ENCODE assay signal across 7 mouse cellular contexts in genomic region chr2:6257146-6257545, GRCm38 (mm10). TPM values are rescaled to one million over a fixed set of nuclear protein-coding genes. Genes with fewer than 3 reads are reported as not detected.
A peak's percentile ranks its signal among the peaks of the same experiment; 100 is the strongest.
DNase-seq lines count a peak whose midpoint lies in the region.

No protein-coding gene starts in this region.

- peak; percentile 69 for DNase-seq in left cerebral cortex, adult 11 months (ENCODE audit: low spot score)
- no peak for DNase-seq in left cerebral cortex, postnatal 4 days
- peak; percentile 85 to 87 for DNase-seq in frontal cortex, adult 2 months (ENCODE audit: extremely low spot score in 1 of 2, low spot score in 1 of 2)
- DNase-seq in layer of hippocampus, adult 9-11 months, result peak; percentile 85
- peak; percentile 71 to 89 for DNase-seq in right cerebral cortex, postnatal 10 days (ENCODE audit: low spot score in 2 of 2)
- DNase-seq in embryo, embryonic 9.5 days (ENCODE audit: extremely low spot score), result no peak
- no peak for DNase-seq in retina, postnatal 1 day

- intact Hi-C loops in left cerebral cortex, postnatal 4 days (cut with DNase I), result no loop called here

RNA-seq across cellular contexts. Expression of gene Echdc3, which starts 44.3 kb away (rescaled TPM):
- under 1 TPM; 0.60 to 0.68 TPM for total RNA-seq in left cerebral cortex, postnatal 4 days (2021)
- polyA plus RNA-seq in frontal cortex, adult 2 months (2012; rRNA removed), result 1.2 and 1.3 TPM in 2 replicates

Comparison
In these comparisons a context has a peak if more than half of its experiments do, and no peak if none do; other contexts are left out.
1. DNase-seq: peak in left cerebral cortex, adult 11 months (single experiment), frontal cortex, adult 2 months (2 of 2), layer of hippocampus, adult 9-11 months (single experiment) and right cerebral cortex, postnatal 10 days (2 of 2); none in left cerebral cortex, postnatal 4 days (single experiment), embryo, embryonic 9.5 days (single experiment) and retina, postnatal 1 day (single experiment).